Comparison of ENCODE assay signal across 8 mouse cellular contexts in the genomic region with DNA sequence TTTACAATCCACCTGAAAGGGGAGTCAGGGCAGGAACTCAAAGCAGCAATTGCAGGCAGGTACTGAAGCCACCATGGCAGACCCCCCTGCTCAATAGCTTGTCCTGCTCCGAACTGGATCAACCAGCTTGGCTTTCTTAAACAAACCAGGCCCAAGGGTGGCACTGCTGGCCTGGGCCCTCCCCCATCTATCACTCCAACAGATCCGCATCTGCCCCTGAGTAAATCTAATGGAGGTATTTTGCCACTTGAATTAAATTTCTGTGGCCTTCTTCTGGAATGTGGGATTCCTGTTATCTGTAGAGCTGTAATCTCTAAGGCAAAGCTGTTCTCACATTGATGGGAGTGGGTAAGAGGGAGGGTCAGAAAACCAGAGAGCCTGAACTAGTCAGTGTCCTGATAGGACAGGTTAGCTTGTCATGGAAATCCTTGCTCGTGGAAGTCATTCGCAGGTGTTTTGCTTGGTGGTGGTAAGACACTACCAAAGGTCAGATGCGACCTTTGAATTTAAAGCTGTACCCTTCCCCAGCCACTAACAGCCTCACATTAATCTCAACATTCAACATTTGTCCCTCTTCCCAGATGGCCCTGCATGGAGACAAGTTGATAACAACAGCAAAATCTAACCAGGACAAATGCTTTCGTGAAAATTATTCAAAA. TPM values are rescaled to one million over a fixed set of nuclear protein-coding genes. Genes with fewer than 3 reads are reported as not detected.
DNase-seq lines count a peak whose midpoint lies in the region; ATAC-seq and TF ChIP-seq lines count a peak whose summit lies in the region.

No protein-coding gene starts in this region.

- intact Hi-C loops in gastrocnemius, postnatal 36 days (cut with DNase I): no loop called here

- H3K9ac ChIP-seq in kidney, embryonic 15.5 days: peak overlapping the region; percentile 55; the same call in 1 of the 2 replicates
- H3K9ac ChIP-seq in liver, embryonic 15.5 days: peak overlapping the region; percentile 96
- peak overlapping the region; percentile 84 for H3K9ac ChIP-seq in stomach, postnatal 0 days (ENCODE audit: low read length)

- TF ChIP-seq CTCF in stomach, postnatal 0 days (IDR thresholded peaks at IDR 0.05; ENCODE audit: low read depth): no peak

- no peak for TF ChIP-seq EP300 in stomach, postnatal 0 days (optimal IDR thresholded peaks at IDR 0.05)

- peak overlapping the region; percentile 57 for H3K4me3 ChIP-seq in kidney, embryonic 15.5 days (replicated peaks)
- peak overlapping the region; percentile 96 for H3K4me3 ChIP-seq in liver, embryonic 15.5 days (replicated peaks)
- peak overlapping the region; percentile 81 for H3K4me3 ChIP-seq in stomach, postnatal 0 days (ENCODE audit: low read depth, low read length)

- H3K27ac ChIP-seq in kidney, embryonic 15.5 days: peak overlapping the region; percentile 70; the same call in 1 of the 2 replicates
- H3K27ac ChIP-seq in liver, embryonic 15.5 days (replicated peaks): peak overlapping the region; percentile 97
- H3K27ac ChIP-seq in stomach, postnatal 0 days (replicated peaks): peak overlapping the region; percentile 92; the same call in 1 of the 2 replicates

- no peak for ATAC-seq in kidney, embryonic 15.5 days (replicated peaks; ENCODE audit: low FRiP score)
- no peak for ATAC-seq in liver, embryonic 15.5 days (ENCODE audit: insufficient read depth)
- ATAC-seq in stomach, postnatal 0 days (ENCODE audit: low FRiP score, low TSS enrichment): no peak

- WGBS in kidney, embryonic 15.5 days: 29% methylated on average over 6 of the region's 6 CpGs
- 29% methylated on average over 6 of the region's 6 CpGs for WGBS in liver, embryonic 15.5 days (ENCODE audit: insufficient replicate concordance)
- WGBS in stomach, postnatal 0 days: 23% methylated on average over 6 of the region's 6 CpGs

- H3K4me1 ChIP-seq in kidney, embryonic 15.5 days: peaks cover 10% of the 10 kb centered on the region; the same call in 1 of the 2 replicates
- peaks cover 35% of the 10 kb centered on the region for H3K4me1 ChIP-seq in liver, embryonic 15.5 days (replicated peaks)
- no peaks in the 10 kb centered on the region for H3K4me1 ChIP-seq in stomach, postnatal 0 days (replicated peaks; ENCODE audit: control insufficient read depth, insufficient read depth)

- DNase-seq in kidney, postnatal 10 days: no peak
- peak; percentile 24 for DNase-seq in MEL-GATA-1-ER (ENCODE audit: extremely low read depth, low read depth)
- DNase-seq in forelimb bud, embryonic 11.5 days (ENCODE audit: low read depth, low spot score): peak; percentile 6
- no peak for DNase-seq in stomach, postnatal 0 days (ENCODE audit: low spot score)
- DNase-seq in gastrocnemius, postnatal 36 days: no peak
- DNase-seq in frontal cortex, postnatal 36 days (ENCODE audit: low spot score in 2 of 2): no peak

- 0 out of 2 replicates have a peak, but pooled peaks cover 7% of the 10 kb centered on the region for H3K36me3 ChIP-seq in kidney, embryonic 15.5 days
- peaks cover 24% of the 10 kb centered on the region for H3K36me3 ChIP-seq in liver, embryonic 15.5 days (replicated peaks)
- no peaks in the 10 kb centered on the region for H3K36me3 ChIP-seq in stomach, postnatal 0 days (ENCODE audit: control insufficient read depth, insufficient read depth, low read length)

- H3K27me3 ChIP-seq in kidney, embryonic 15.5 days: no peaks in the 10 kb centered on the region
- H3K27me3 ChIP-seq in liver, embryonic 15.5 days: no peaks in the 10 kb centered on the region
- no peaks in the 10 kb centered on the region for H3K27me3 ChIP-seq in stomach, postnatal 0 days (ENCODE audit: control insufficient read depth, insufficient read depth, low read length)

- H3K9me3 ChIP-seq in kidney, embryonic 15.5 days (replicated peaks): no peaks in the 10 kb centered on the region
- H3K9me3 ChIP-seq in liver, embryonic 15.5 days (replicated peaks): no peaks in the 10 kb centered on the region
- H3K9me3 ChIP-seq in stomach, postnatal 0 days (ENCODE audit: control insufficient read depth, low read length): no peaks in the 10 kb centered on the region

- H3K4me2 ChIP-seq in kidney, embryonic 15.5 days: peak overlapping the region; percentile 63
- H3K4me2 ChIP-seq in liver, embryonic 15.5 days: peak overlapping the region; percentile 80
- peak overlapping the region; percentile 42 for H3K4me2 ChIP-seq in stomach, postnatal 0 days (replicated peaks; ENCODE audit: low read depth)

RNA-seq across cellular contexts. Expression of a gene that starts 0.5 kb away (rescaled TPM):
- polyA plus RNA-seq in kidney, embryonic 15.5 days (2015; fragmentation: Nextera tagmentation; extraction: Ambion mirVana): not detected in 2 replicates
- 0.23 TPM in 1 of 2 replicates, not detected in the other for polyA plus RNA-seq in liver, embryonic 15.5 days (2015; fragmentation: Nextera tagmentation; extraction: Ambion mirVana)
- not detected in 2 replicates for polyA plus RNA-seq in stomach, postnatal 0 days (2015; fragmentation: Nextera tagmentation; extraction: Ambion mirVana)
- total RNA-seq in gastrocnemius, postnatal 36 days (2021): not detected

RNA-seq across cellular contexts. Expression of a gene that starts 1.3 kb away (rescaled TPM):
- polyA plus RNA-seq in kidney, embryonic 15.5 days (2015; fragmentation: Nextera tagmentation; extraction: Ambion mirVana): 18.3 and 19.4 TPM in 2 replicates
- polyA plus RNA-seq in liver, embryonic 15.5 days (2015; fragmentation: Nextera tagmentation; extraction: Ambion mirVana): 22.6 and 23.8 TPM in 2 replicates
- polyA plus RNA-seq in stomach, postnatal 0 days (2015; fragmentation: Nextera tagmentation; extraction: Ambion mirVana): 12.8 and 13.1 TPM in 2 replicates
- total RNA-seq in gastrocnemius, postnatal 36 days (2021): 1 to 10 TPM; 6.2 to 6.8 TPM

Comparison
In these comparisons a context has a peak if more than half of its experiments do, and no peak if none do; other contexts are left out.
1. DNase-seq: peak in MEL-GATA-1-ER (single experiment) and forelimb bud, embryonic 11.5 days (single experiment); none in kidney, postnatal 10 days (single experiment), stomach, postnatal 0 days (single experiment), gastrocnemius, postnatal 36 days (0 of 2) and frontal cortex, postnatal 36 days (0 of 2).
2. Peak in every context shown above with its lines, with median percentiles within 50 percentile points of each other: H3K27ac ChIP-seq, H3K4me2 ChIP-seq, H3K4me3 ChIP-seq and H3K9ac ChIP-seq.